Mouse (Mus musculus): ENCODE measurements around the gene Kazn.

- TF ChIP-seq HCFC1 (IDR thresholded peaks at IDR 0.05; ENCODE audit: borderline replicate concordance, insufficient read depth, low read length) (no peak), ZC3H11A (IDR thresholded peaks at IDR 0.05; ENCODE audit: borderline replicate concordance, low read depth, low read length) (no peak), ZNF384 (IDR thresholded peaks at IDR 0.05; ENCODE audit: low read depth, low read length) (no peak), CHD2 (IDR thresholded peaks at IDR 0.05; ENCODE audit: low read depth, low read length) (no peak), MAFK (IDR thresholded peaks at IDR 0.05; ENCODE audit: insufficient read depth, low read depth, low read length) (no peak)
These were observed 176.1 kb downstream of the Kazn start for GRCm38 (mm10) chr4:142063057-142063534.

Data from ES-E14 (cell line).